Mouse (Mus musculus): ENCODE data around the gene Slc36a3.

- no peak for TF ChIP-seq CTCF (IDR thresholded peaks at IDR 0.05; ENCODE audit: low read depth, low read length)
- no peak for TF ChIP-seq POLR2A (IDR thresholded peaks at IDR 0.05; ENCODE audit: borderline replicate concordance, low read depth, low read length)
Measured at GRCm38 (mm10) chr11:55184733-55185291, 33.3 kb upstream of the Slc36a3 start, which contains the start of gene Slc36a2.

Measured in bone marrow macrophage, adult 2 months (primary cell).